Mouse (Mus musculus): ENCODE data around the gene Zfp668.

The Zfp668 gene

DNA sequence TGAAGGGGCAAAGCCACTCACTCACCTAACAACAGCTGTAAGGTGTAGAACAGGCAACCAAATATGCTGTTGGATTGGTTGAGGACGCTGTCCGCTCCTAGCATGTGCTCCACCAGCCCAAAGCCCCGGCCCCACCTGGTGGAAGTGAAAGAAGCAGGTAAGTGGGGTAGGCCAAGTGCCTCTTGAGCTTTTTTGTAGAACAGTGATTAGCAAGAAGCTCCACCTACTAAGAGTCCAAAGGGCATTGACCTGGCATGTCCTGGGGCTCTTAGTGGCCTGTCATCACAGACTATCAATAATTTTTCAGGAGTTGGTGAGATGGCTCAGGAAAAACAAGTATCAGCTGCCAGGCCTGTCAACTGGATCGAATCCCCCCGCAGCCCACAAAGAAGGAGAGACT is 17.9 kb upstream of the Zfp668 start:
- no peak for DNase-seq

DNA sequence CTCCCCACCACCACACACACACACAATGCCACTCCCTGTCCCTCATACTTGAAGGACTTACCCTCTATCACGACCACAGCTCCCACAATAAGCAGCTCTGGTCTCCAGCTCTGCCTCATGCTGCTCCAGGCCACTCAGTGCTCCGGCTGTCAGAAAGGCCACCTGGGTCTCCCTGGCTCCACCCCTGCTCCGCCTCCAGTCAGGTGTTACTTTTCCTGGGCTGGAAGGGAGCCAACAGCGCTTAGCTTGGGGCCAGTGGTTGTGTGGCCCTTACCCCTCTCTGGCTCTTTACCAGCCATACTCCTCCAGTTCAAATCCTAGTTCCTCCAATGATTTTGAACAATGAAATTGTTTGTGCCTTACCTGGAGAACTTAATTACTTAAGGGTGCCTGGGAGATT is 14.2 kb upstream of the Zfp668 start, which contains the start of gene Prss53:
TSS of gene Prss53 (minus strand) at position 173 of the 400 bp plus-strand sequence.
- DNase-seq = no peak

DNA sequence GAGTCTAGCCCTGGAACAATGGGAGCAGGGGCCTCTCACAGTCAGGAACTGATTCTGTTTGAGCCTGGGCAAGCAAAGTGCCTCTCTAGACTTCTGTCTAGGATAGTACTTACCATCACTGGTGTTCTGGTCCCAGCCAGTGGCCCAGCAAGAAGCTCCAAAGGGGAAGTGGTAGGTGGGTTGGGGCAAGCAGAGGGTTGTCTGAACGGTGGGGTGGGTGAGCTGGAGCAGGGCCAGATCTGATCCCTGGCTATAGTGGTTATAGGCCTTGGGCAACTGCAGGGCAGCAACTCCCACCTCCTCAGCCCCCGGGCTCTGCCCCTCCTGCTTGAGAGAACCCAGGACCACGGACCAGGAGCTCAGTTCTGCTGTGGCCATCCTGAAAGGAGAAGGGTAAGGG is 12.2 kb upstream of the Zfp668 start:
- no peak for DNase-seq

- DNase-seq = no peak
These were observed 11.2 kb upstream of the Zfp668 start for GRCm38 (mm10) chr7:127887781-127888180.

GRCm38 (mm10) chr7:127887191-127887590 is 10.6 kb upstream of the Zfp668 start:
- DNase-seq = no peak

DNA sequence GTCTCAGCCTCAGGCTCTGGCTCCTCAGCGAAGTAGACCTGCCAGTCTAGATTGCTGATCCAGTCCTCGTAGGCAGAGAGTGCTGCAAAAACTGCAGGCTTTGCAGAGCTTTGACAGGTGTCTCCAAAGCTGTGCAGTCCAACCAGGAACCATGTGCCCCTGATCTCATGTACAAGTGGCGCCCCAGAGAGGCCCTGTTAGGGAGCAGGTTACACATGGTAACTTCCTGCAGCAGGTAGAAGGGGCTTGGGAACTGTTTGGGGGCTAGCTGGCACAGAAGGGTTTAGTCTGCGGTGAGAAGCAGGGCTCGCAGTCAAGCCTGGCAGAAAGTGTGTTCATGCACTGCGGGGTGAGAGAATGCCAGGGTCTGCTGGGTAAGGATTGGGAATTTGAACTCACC is 9.9 kb upstream of the Zfp668 start:
- DNase-seq = no peak

DNA sequence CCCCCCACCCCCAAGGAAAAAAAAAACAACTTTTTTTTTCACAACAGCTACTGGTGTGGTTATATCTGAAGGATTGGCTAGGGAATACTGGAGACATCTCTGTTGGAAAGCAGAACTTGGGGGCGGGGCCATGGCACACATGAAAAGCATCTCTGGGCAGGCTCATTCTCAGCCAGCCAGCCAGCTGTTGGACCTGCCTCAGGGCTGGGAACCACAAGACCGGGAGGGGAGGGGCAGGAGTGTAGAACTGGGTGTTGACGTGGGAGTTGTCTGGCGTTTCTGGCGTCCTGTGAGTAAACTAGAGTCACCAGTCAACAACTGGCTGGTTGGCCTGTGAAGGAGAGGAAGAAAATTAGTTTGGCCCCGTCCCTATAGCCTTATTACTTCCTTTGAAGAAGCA is 9.3 kb upstream of the Zfp668 start:
- DNase-seq = no peak

DNA sequence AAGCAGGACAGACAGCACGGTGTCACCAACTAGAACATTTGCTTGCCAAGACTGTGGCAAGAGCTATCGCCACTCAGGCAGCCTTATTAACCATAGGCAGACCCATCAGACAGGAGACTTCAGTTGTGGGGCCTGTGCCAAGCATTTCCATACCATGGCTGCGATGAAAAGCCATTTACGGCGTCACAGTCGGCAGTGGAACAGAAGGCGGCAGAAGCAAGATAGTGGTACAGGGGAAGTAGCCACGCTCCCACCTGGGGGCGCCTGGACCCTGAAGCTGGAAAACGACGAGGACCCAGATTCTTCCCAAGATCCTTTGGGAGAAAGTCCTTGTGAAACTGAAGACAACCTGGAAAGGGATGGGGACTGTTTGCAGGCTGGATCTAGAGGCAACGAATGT is 3.8 kb upstream of the Zfp668 start:
- DNase-seq = no peak

DNA sequence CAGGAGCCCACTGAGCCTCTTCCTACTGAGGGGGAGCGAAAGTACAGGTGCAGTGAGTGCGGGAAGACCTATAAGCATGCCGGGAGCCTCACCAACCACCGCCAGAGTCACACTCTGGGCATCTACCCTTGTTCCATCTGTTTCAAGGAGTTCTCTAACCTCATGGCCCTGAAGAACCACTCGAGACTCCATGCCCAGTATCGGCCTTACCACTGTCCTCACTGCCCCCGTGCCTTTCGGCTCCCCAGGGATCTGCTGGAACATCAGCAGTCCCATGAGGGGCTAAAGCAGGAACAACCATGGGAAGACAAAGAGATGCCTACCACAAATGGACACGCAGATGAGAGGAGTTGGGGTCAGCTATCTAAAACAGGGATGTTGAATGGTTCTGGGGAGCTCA is 2.7 kb upstream of the Zfp668 start:
- no peak for DNase-seq

- DNase-seq = peak; percentile 89
These were observed 574 bp downstream of the Zfp668 start, which contains the start of gene Zfp646 for GRCm38 (mm10) chr7:127876041-127876466. Zfp646 (plus strand) TSS chr7:127876221.

DNA sequence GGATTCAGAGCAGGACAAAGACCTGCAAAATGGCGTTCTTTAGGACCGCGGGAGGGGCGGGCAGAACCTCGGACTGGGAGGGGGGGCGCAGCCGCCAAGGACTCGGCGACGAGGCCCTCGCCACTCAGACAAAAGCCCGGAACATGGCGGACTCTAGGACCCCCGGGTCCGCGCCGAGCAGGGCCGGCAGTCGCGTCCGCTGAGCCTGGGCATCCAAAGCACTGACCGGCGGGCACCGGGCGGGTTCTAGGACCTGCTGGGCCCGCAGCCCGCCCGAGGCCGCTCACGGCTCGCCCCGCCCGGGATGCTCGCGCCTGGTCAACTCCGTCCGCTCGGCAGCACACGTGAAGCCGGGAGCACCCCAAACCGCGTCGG is 1.0 kb downstream of the Zfp668 start:
- DNase-seq = peak; percentile 88

GRCm38 (mm10) chr7:127874812-127875626 is 1.6 kb downstream of the Zfp668 start:
- no peak for DNase-seq

- DNase-seq = no peak
These were observed 6.3 kb downstream of the Zfp668 start for GRCm38 (mm10) chr7:127870136-127870821.

- no peak for DNase-seq
These were observed 7.3 kb downstream of the Zfp668 start for GRCm38 (mm10) chr7:127869149-127869810.

DNA sequence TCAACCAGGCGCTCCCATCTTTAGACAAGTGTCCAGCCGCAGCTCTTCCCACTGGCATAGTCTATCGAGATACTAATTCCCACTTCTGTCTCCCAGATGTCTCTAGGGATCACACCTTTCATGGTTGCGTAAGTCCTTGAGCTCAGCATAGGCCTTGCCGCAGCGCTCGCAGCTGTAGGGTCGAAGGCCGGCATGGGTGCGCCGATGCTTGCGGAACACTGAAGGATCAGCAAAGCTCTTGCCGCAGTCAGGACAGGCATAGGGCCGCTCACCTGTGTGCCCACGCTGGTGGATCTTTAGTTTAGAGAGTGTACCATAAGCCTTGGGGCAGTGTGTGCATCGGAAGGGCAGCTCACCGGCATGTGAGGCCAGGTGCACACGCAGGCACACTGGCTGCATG is 9.0 kb downstream of the Zfp668 start:
- no peak for DNase-seq

GRCm38 (mm10) chr7:127866434-127866833 is 10.2 kb downstream of the Zfp668 start:
- no peak for DNase-seq

- DNase-seq = peak; percentile 52
These were observed 18.4 kb downstream of the Zfp668 start for GRCm38 (mm10) chr7:127858258-127858657.

DNA sequence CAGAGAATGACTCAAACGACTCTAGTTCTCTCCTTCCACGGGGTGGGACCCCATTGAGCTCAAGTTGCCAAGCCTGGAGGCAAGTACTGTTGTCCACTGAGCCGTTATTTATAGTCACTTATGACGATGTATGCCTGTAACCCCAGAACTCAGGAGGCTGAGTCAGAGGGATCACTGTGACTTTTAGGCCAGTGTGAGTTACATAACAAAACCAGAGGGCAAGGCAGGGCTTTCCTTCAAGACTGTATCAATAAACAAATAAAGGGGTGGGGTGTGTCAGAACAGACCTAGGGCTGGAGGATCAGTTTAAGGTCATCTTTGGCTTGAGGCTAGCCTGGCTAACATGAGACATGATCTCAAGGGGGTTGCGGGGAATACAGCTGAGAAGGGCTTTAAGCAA is 25.7 kb downstream of the Zfp668 start:
- no peak for DNase-seq

DNA sequence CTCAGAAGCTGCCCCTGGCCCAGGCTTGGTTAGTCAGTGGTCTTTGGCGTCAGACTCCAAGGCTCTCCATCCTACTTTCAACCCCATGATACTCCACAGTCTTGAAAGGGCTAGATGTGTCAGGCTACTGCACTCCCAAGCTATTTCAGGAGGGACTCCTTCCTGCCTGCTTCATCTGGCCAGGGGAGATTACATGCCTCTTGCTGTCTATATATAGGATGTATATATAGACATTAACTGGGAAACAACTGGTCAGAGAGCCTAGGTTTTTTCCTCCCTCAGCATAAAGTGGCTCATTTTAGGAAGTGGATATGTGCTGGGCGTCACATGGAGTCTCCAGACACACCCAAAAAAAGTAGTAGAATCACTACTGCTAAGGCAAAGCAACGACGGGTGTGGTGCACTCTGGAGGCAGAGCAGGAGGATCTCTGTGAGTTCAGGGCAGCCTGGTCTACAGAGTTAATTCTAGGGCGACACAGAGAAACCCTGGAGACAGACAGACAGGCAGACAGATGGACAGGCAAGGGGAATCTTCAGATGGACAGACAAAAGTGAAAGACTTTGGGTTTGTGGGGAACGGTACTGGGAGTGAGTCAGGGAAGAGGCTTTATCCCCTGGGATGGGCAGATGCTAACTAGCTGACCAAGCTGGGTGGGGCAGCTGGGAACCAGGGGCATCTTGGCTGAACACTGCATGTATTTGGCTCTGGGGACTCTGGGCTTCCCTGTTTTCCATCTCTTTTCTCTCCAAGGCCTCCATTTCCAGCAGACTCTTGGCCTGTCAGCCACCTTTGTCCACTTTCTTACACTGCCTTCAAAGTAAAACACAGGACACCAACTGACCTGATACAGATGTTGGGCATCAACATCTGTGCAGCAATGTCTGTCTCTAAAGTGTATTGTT is 26.4 kb downstream of the Zfp668 start:
- DNase-seq = no peak

DNA sequence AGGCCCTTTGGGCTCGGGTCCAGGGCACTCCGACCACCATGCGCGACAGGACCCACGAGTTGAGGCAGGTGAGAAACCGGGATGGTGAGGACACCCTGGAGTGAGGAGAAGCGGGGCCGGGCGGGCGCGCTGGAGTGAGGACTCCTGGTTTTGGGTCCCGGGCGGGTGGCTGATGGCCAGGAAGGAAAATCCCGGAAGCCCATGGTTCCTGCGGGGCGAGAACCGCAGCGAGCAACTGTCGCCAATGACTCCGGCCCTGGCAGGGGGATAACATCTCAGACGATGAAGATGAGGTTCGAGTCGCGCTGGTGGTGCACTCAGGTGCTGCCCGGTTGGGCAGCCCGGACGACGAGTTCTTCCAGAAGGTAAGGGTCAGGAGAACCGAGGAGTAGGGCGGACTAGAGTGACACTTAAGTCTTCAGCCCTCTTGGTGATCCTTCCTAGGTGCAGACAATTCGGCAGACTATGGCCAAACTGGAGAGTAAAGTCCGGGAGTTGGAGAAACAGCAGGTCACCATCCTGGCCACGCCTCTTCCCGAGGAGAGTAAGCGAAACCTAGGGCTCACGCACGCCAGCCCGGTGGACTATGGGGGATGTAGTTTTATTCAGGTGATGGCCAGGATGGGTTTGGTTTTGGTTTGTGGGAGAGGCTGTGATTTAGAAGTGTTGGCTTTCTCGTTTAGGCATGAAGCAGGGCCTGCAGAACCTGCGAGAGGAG is 34.5 kb downstream of the Zfp668 start:
- DNase-seq = peak; percentile 84

GRCm38 (mm10) chr7:127841340-127842000 is 35.2 kb downstream of the Zfp668 start:
- DNase-seq = peak; percentile 93

Data from liver (tissue).